Mouse (Mus musculus) limb, embryonic 14.5 days (tissue): ENCODE measurements around the gene Gm10945. TPM values are rescaled to one million over a fixed set of nuclear protein-coding genes. Genes with fewer than 3 reads are reported as not detected.

Experiments used
- ATAC-seq: fragments of 200-750 bp; cut with Nextera tagmentation; 2 replicates; pipeline ENCODE4 v1.8.0; 2017; ENCODE audit warnings: low read depth, moderate number of reproducible peaks, moderate TSS enrichment; ENCODE audit not compliant: low FRiP score
- DNase-seq: peaks from one replicate; pipeline ENCODE4 v3.0.0-alpha.2; 2015; ENCODE audit warnings: low spot score
- H3K27ac ChIP-seq: fragments of 300-500 bp; sonication (generic); replicated peaks from 2 replicates; pipeline ENCODE4 v1.5.1; 2014; ENCODE audit warnings: low read depth, mild to moderate bottlenecking, low read length, moderate library complexity, mixed read lengths
- H3K27me3 ChIP-seq: fragments of 300-500 bp; sonication (generic); 2 replicates; pipeline ENCODE4 v1.6.1; 2014; ENCODE audit warnings: low read length, mixed read lengths; ENCODE audit not compliant: control insufficient read depth, insufficient read depth
- H3K36me3 ChIP-seq: fragments of 300-500 bp; sonication (generic); 2 replicates; pipeline ENCODE4 v1.6.1; 2014; ENCODE audit warnings: mild to moderate bottlenecking, low read length, moderate library complexity, mixed read lengths; ENCODE audit not compliant: control insufficient read depth, insufficient read depth
- H3K4me1 ChIP-seq: fragments of 300-500 bp; sonication (generic); 2 replicates; pipeline ENCODE4 v1.6.1; 2014; ENCODE audit warnings: antibody characterized with exemption, low read length, mixed read lengths; ENCODE audit not compliant: control insufficient read depth, insufficient read depth
- H3K4me2 ChIP-seq: fragments of 300-500 bp; sonication (generic); replicated peaks from 2 replicates; pipeline ENCODE4 v1.6.1; 2014; ENCODE audit warnings: low read depth, mild to moderate bottlenecking, low read length, moderate library complexity; ENCODE audit not compliant: severe bottlenecking
- H3K4me3 ChIP-seq: fragments of 300-500 bp; sonication (generic); replicated peaks from 2 replicates; pipeline ENCODE4 v1.5.1; 2014; ENCODE audit warnings: low read length
- H3K9ac ChIP-seq: fragments of 300-500 bp; sonication (generic); 2 replicates; pipeline ENCODE4 v1.6.1; 2014; ENCODE audit warnings: mild to moderate bottlenecking, low read depth, low read length, moderate library complexity; ENCODE audit not compliant: severe bottlenecking
- H3K9me3 ChIP-seq: fragments of 300-500 bp; sonication (generic); 2 replicates; pipeline ENCODE4 v1.6.1; 2016; ENCODE audit warnings: low read length; ENCODE audit not compliant: control insufficient read depth
- POLR2A ChIP-seq: fragments of 200-500 bp; IDR thresholded peaks from 2 replicates; pipeline ENCODE4 v1.8.0; 2012; ENCODE audit warnings: inconsistent platforms, mild to moderate bottlenecking, moderate library complexity, borderline replicate concordance; ENCODE audit not compliant: insufficient read depth, insufficient read length; ENCODE audit errors: extremely low read depth
- WGBS: fragments of 180-500 bp; shearing (Covaris S2); extraction: QIAGEN DNeasy Blood & Tissue Kit; methylation state at CpG from one replicate; pipeline ENCODE4 v1.1.7; 2014; 5-methylcytosine and 5-hydroxymethylcytosine counted together
- polyA plus RNA-seq, 2 experiments: library from polyadenylated mRNA; depleted of rRNA in 1 of 2; stranded (reverse) in 1 of 2; unstranded in 1 of 2; fragments of >200 nt; fragmentation: Nextera tagmentation in 1 of 2; extraction: Ambion mirVana in 1 of 2; gene quantifications; 2 replicates each; pipeline versions ENCODE4 v1.2.1 to v1.2.3; 2012 to 2014

Gene Gm10945
- polyA plus RNA-seq, 2 experiments: not detected

DNA sequence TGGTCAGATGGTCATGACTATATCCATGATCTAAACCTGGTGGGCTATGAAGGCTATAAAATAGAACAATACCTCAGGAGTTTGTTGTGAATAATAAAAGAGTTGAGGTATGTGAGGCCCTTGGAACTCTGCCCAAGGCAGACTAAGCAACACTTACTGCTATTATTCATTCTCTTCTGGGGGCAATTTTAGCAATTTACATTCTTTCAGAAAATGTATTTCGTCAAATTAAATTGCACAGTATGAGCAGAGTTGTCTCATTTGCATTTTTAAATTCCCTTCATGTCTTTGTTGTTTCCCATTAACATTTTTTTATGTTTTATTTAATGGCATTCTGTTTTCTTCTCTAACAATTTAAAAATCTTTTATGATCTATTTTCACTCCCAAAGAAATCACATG, 37.8 kb downstream of the Gm10945 start:
- ATAC-seq (no peak), DNase-seq (no peak)
- Histone ChIP-seq H3K27me3 (no peaks in the 10 kb centered on the region), H3K9me3 (no peaks in the 10 kb centered on the region), H3K27ac (no peak overlapping the region), H3K36me3 (no peaks in the 10 kb centered on the region), H3K9ac (no peak overlapping the region), H3K4me3 (no peak overlapping the region), H3K4me1 (no peaks in the 10 kb centered on the region), H3K4me2 (no peak overlapping the region)
- WGBS: 50% methylated on average over 1 of the region's 1 CpGs
- TF ChIP-seq POLR2A: no peak

DNA sequence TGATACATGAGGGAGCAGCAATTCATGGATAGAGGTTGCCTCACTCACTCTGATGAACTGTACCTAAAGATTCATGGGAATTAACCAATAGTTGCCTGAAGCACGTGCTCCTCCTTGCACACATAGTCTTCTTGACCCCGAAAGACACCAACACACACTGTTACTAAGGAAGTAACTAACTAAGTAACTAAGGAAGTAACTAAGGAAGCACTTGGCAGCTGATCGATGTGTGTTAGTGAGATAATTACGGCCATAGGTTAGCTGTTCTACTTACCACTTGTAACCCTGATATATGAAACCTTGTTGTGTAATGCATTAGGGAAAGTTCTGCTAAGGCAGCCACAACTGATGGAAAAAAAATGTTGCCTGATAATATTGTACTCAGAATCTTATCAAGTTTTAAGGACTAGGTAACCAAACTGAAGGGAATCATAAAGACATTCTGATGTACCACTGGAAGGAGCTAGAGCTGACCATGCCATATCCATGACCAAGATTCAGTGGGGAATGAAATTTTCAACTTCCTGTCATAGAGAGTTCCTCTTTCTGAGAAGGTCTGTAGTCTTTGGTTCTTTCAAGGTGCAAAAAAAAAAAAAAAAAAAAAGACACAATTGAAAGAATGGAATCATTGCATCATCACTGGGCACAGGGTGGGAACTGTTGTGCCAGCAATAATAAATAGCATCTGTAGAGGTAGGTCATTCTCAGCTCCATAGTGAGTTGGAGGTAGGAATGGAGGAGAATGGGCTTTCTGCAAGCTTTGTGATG, 44.2 kb downstream of the Gm10945 start:
- H3K36me3 ChIP-seq: no peaks in the 10 kb centered on the region
- no peak overlapping the region for H3K9ac ChIP-seq
- TF ChIP-seq POLR2A: no peak
- no peaks in the 10 kb centered on the region for H3K4me1 ChIP-seq
- H3K9me3 ChIP-seq: no peaks in the 10 kb centered on the region
- H3K4me3 ChIP-seq: no peak overlapping the region
- H3K27ac ChIP-seq: no peak overlapping the region
- WGBS: 77% methylated on average over 4 of the region's 4 CpGs
- DNase-seq (no peak), ATAC-seq (no peak)
- H3K27me3 ChIP-seq: no peaks in the 10 kb centered on the region
- no peak overlapping the region for H3K4me2 ChIP-seq

- no peak overlapping the region for H3K9ac ChIP-seq
- no peak for ATAC-seq
- H3K27ac ChIP-seq: no peak overlapping the region
- H3K4me3 ChIP-seq: no peak overlapping the region
- TF ChIP-seq POLR2A: no peak
- H3K4me2 ChIP-seq: no peak overlapping the region
- no peaks in the 10 kb centered on the region for H3K36me3 ChIP-seq
- no peak for DNase-seq
- H3K9me3 ChIP-seq: no peaks in the 10 kb centered on the region
- no peaks in the 10 kb centered on the region for H3K4me1 ChIP-seq
- no peaks in the 10 kb centered on the region for H3K27me3 ChIP-seq
- WGBS: 92% methylated on average over 1 of the region's 1 CpGs
Observed at GRCm38 (mm10) chr10:6705226-6705885, 56.2 kb downstream of the Gm10945 start.

DNA sequence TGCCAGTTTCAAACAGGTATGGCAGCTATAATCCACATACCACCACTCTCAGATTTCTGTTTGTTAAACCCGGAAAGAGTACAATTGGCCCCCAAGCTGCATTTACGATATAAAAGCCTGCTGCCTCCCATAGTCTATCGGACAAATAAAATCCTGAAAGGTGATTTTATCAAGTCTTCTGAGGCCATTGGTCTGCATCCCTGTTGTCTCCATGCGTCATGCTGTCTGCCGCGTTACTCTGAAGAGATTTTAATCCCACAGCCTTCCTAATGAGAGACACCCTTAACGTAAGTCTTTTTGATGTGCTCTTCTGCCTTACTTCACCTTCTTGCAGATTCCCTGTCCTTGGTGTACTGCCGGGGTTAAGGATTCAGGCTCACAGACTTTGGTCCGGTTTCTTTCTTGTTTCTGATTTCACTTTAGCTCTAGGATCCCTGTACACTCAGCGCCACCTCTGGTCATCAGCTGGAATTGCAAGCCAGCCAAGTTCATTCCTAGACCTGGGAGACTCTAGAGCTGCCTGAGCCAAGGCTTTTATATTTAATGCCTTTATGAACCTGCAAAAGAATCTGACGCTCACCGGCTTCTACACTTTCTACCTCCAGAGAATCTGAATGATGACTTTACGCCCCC, 67.2 kb downstream of the Gm10945 start:
- peak; percentile 36 for DNase-seq
- no peak overlapping the region for H3K4me2 ChIP-seq
- WGBS: 51% methylated on average over 13 of the region's 13 CpGs
- H3K9ac ChIP-seq: no peak overlapping the region
- H3K4me1 ChIP-seq: no peaks in the 10 kb centered on the region
- TF ChIP-seq POLR2A: no peak
- no peaks in the 10 kb centered on the region for H3K36me3 ChIP-seq
- no peaks in the 10 kb centered on the region for H3K9me3 ChIP-seq
- no peak overlapping the region for H3K4me3 ChIP-seq
- ATAC-seq: no peak
- H3K27ac ChIP-seq: no peak overlapping the region
- H3K27me3 ChIP-seq: no peaks in the 10 kb centered on the region

Other genes starting within 250 kb of the Gm10945 start
- not detected in 2 replicates for gene Oprm1, start 3.3 kb downstream of the Gm10945 start, polyA plus RNA-seq (2012; rRNA removed)
- gene Oprm1, start 3.3 kb downstream of the Gm10945 start, polyA plus RNA-seq (2014; fragmentation: Nextera tagmentation; extraction: Ambion mirVana): not detected in 2 replicates